Mouse (Mus musculus) spleen, postnatal 4 days (tissue): Measurements from ENCODE around the gene Notch4.
A peak's percentile ranks its signal among the peaks of the same experiment; 100 is the strongest.

Source experiments
- DNase-seq, 2 experiments: peaks; one replicate each; pipeline ENCODE4 v3.0.0; 2022; ENCODE audit warnings: low spot score in 2 of 2

Notch4 gene

DNA sequence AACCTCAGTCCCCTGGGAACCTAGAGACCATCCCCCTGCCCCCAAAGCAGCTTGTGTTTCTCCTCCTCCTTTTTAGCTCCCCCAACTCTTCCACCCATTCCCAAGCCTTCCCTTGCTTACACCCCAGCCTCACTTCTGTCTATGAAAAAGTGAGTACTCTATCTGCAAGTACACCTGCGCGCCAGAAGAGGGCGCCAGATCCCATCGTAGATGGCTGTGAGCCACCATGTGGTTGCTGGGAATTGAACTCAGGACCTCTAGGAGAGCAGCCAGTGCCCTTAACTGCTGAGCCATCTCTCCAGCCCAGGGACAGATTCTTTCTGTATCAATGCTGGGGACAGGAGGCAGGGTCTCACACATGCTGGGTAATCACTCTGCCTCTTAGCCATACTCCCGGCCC lies 7.8 kb downstream of the Notch4 start:
- DNase-seq: peak in 1 of 2 experiments; percentile 64

DNA sequence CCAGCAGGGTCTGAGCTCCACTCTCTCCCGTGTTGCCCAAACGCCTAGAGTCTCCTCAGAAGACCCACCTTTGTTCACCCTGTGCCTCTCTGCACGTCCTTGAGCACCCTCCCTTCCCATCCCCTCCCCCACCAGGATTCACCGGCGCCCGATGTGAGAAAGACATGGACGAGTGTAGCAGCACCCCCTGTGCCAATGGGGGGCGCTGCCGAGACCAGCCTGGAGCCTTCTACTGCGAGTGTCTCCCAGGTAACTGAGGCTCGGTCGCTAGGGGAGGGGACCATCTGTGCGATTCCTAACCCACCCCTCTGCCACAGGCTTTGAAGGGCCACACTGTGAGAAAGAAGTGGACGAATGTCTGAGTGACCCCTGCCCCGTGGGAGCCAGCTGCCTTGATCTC lies 8.3 kb downstream of the Notch4 start:
- peak in 1 of 2 experiments; percentile 64 for DNase-seq

DNA sequence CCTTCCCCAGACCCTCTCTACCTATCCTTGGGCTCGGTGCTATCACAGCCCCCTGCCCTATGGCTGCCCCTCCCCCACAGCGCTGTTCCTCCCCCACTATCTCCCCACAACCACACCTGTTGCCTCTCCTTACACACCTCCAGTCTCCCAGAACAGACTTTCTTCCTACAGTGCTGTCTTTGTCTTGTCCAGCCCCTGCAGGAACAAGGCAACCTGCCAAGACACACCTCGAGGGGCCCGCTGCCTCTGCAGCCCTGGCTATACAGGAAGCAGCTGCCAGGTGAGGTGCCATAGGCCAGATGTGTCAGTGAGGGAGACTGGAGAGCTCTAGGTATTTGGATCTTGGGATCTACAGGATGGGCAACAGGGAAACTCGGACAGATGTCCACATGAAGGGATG lies 12.5 kb downstream of the Notch4 start:
- DNase-seq: no peak

DNA sequence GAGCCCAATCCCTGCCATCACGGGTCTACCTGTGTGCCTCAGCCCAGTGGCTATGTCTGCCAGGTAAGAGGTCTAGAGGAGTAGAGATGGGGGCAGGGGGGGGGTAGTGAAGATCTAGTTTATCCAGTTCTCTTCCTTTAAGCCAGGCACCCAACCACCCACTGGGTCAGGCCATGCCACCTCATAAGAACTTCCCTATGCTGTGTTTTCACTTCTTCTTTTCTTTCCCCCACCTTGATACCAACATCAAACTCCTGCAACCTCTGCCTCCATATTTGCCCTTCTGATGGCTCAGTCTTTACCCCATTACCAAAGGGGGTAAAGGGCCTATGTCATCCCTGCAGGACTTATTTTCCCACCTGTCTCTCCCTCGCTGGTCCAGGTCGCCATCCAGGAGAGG lies 14.0 kb downstream of the Notch4 start:
- no peak for DNase-seq

DNA sequence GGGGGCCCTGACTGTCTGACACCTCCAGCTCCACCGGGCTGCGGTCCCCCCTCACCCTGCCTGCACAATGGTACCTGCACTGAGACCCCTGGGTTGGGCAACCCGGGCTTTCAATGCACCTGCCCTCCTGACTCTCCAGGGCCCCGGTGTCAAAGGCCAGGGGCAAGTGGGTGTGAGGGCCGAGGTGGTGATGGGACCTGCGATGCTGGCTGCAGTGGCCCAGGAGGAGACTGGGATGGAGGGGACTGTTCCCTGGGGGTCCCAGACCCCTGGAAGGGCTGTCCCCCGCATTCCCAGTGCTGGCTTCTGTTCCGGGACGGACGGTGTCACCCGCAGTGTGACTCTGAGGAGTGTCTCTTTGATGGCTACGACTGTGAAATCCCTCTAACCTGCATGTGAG lies 18.5 kb downstream of the Notch4 start:
- DNase-seq: no peak

DNA sequence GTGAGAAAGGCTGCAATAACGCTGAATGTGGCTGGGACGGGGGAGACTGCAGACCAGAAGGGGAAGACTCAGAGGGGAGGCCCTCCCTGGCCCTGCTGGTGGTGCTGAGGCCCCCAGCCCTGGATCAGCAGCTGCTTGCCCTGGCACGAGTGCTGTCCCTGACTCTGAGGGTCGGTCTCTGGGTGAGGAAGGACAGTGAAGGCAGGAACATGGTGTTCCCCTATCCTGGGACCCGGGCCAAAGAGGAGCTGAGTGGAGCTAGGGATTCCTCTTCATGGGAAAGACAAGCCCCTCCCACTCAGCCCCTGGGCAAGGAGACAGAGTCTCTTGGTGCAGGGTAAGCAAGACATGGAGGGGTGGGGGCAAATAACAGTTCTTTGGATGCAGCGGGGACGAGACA lies 19.3 kb downstream of the Notch4 start:
- no peak for DNase-seq

DNA sequence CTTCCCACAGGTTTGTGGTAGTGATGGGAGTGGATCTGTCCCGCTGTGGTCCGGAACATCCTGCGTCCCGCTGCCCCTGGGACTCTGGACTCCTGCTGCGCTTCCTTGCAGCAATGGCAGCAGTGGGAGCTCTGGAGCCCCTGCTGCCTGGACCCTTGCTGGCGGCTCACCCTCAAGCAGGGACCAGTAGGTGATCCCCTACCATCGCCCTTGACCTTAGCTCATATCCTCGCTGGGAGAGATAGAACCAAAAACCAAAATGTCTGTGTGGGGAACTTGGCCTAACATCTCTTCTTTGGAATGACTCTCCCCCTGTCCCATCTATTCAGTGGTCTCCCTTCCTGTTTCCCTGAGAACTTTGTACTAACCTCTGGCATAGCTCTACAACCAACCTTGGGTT lies 19.8 kb downstream of the Notch4 start:
- DNase-seq: no peak

DNA sequence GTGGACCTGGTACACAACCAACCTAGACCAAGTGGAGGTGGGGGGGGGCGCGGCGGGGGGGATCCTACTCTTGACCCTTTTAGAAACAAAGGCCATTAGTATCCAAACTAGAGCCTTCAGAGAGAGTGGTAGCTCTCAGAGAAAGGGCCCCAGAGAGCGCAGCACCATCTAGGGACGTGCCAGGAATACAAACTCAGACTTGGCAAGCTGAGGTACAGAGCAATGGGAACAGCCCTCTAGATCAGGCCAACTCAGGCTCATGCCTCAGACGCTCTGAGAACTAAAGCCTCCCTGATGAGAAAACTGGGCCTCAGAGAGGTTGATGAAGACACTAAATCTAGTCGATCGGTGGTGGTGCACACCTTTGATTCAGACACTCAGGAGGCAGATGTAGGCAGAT lies 21.1 kb downstream of the Notch4 start:
- no peak for DNase-seq

DNA sequence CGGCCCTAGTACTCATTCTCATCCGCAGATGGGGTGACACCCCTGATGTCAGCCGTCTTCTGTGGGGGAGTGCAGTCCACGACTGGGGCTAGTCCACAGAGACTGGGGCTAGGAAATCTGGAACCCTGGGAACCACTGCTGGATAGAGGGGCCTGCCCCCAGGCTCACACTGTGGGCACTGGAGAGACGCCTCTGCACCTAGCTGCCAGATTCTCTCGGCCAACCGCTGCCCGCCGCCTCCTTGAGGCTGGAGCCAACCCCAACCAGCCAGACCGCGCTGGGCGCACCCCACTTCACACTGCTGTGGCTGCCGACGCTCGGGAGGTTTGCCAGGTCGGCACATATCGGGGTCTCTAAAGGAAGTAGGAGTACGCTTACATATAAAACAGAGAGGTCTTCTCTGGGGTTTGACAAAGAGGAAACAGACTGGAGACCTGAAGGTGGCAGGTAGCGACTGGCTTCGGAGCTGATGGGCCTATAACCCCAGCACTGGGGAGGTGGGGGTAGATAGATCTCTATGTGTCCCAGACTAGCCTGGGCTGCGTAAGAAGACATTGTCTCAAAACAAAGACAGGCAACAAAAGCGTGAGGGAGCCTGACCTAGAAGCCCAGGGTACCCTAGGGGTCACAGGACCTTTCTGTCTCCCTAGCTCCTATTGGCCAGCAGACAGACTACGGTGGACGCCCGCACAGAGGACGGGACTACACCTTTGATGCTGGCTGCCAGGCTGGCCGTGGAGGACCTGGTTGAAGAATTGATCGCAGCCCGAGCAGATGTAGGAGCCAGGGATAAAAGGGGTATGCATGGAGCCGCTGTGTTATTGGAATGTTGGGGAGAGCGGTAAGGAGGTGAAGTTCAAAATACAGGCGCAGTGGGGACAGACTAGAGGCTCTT lies 22.1 kb downstream of the Notch4 start:
- DNase-seq: no peak

DNA sequence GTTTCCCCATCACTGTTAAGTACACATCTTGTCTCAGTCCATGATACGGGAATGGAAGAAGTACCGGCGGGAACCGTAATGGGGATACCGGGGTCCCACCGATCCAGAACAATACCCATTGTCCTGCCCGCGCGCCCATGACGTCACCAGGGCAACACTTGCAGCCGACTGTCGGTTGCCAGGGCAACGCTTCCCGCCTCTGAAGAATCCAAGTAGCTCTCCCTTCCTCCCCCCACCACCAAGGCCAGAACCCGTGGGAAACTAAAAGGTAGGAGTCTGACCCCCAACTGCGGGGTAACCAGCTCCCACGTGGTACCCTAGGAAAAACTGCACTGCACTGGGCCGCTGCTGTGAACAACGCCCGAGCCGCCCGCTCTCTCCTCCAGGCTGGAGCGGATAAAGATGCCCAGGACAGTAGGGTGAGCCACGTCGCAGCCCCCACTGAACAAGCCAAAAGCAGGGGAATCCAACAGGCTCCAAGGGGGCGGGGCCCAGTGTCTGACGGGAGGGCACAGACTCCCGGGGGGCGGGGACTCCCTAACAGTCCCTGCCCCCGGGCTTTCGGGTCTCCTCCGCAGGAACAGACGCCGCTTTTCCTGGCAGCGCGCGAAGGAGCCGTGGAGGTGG lies 22.8 kb downstream of the Notch4 start:
- DNase-seq: peak; percentile 82 to 91

DNA sequence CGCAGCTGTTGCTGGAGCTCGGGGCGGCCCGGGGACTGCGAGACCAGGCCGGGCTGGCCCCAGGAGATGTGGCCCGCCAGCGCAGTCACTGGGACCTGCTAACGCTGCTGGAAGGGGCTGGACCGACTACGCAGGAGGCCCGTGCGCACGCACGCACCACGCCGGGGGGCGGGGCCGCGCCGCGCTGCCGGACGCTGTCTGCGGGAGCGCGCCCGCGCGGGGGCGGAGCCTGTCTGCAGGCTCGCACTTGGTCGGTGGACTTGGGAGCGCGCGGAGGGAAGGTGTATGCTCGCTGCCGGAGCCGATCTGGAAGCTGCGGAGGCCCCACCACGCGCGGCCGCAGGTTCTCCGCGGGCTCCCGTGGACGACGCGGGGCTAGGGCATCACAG lies 23.3 kb downstream of the Notch4 start:
- peak; percentile 97 to 98 for DNase-seq

DNA sequence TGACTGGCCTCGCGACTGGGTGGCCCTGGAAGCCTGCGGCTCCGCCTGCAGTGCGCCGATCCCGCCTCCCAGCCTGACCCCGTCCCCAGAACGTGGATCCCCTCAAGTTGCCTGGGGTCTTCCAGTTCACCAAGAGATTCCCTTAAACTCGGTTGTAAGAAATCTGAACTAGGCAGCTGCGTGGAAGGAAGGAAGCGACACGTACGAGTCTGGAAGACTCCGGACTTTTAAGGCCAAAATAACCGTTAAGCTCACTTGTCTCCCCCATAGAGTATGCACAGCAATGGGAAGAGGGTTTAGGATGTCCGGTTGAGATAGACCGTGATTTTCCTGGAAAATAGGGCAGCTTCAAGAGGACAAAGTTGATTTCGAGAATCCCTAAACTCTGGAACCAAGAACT lies 23.7 kb downstream of the Notch4 start:
- no peak for DNase-seq

DNA sequence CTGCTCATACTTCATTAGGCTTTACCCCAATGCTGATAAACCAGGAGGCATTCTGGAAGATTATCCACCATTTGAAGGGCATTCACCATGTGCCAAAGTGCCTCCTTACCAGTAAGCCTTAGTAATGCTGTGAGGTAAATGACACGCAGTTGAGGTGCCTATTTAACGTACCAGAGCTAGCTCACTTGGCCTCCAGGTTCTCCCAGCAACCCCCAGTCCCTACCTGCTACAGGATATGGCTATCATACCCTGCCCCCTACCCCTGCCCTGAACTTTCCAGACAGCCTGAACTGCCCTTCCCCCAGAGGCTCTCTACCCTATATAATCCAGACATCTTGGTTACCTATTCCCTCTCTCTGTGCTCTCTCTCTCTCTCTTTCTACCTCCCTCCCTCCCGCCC lies 24.7 kb downstream of the Notch4 start:
- no peak for DNase-seq

DNA sequence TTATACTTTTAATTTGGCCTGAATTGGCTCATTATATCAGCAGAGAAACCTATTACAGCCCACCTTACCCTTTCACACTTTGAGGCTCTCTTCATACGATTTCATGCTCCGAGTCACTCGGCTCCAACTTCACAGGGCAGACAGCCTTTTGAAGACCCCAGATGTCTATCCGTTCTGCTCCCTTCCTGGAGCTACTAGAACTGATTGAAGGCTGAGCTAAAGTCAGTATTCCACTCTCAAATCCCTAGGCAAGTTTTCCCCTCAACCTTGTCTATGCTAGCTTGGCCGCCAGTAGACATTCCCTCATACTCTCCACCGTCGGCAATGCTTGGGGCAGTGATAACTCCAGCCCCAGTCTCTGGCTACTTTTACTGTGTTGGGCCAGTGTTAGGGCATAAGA lies 25.1 kb downstream of the Notch4 start:
- no peak for DNase-seq

DNA sequence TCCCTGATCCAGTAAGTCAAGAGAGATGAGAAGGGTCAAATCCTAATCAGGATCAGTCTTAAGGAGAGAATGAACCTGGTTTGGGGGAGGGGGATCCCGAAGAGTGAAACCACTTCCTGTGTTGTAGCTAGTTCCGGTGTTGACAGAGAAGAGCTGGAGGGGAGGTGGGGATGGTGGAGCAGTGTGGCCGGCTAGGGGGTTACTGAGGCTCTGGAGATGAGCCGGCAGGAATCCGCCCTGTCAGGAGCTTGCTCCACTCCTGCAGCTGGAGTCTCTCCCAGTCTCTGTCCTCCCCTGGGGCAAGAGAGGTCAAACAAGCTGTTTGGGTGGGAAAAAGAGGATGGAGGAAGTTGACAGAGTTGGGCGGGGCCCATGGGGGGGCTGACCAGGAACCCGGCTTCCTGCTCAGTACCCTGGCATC lies 25.6 kb downstream of the Notch4 start, which contains the start of gene Gpsm3:
Gpsm3 (plus strand) TSS at position 126 of the 421 bp plus-strand sequence.
- DNase-seq: peak; percentile 50 to 78

DNA sequence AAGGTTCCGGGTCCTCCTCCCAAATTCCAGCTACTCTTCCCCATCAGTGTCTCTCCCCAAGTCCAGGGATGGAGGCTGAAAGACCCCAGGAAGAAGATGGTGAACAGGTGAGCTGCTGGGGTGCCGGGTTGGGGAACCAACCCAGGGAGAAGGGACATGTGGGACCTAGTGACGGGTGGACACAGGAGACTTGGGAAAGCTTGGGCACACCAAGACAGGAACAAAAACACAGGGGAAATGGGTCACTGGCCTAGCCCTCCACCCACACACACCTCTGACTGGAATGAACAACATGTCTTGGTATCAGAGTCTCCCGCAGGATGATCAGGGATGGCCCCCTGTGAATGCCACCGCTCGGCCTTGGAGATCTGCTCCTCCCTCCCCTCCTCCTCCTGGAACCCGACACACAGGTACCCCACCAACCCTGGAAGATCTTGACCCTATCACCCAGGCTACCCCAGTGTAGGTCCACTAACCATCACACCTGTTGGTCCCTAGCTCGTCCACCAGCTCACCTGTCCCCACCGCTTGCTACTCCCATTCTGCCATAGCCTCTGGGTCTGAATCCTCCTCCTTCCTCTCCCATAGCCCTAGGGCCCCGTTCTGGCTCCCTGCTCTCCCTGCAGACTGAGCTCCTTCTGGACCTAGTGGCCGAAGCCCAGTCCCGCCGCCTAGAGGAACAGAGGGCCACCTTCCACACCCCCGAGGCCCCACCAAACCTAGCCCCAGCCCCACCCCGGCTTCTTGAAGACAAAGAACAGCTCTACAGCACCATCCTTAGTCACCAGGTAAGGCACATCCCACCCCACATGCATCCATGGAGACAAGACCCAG lies 26.3 kb downstream of the Notch4 start:
- DNase-seq: peak in 1 of 2 experiments; percentile 72

DNA sequence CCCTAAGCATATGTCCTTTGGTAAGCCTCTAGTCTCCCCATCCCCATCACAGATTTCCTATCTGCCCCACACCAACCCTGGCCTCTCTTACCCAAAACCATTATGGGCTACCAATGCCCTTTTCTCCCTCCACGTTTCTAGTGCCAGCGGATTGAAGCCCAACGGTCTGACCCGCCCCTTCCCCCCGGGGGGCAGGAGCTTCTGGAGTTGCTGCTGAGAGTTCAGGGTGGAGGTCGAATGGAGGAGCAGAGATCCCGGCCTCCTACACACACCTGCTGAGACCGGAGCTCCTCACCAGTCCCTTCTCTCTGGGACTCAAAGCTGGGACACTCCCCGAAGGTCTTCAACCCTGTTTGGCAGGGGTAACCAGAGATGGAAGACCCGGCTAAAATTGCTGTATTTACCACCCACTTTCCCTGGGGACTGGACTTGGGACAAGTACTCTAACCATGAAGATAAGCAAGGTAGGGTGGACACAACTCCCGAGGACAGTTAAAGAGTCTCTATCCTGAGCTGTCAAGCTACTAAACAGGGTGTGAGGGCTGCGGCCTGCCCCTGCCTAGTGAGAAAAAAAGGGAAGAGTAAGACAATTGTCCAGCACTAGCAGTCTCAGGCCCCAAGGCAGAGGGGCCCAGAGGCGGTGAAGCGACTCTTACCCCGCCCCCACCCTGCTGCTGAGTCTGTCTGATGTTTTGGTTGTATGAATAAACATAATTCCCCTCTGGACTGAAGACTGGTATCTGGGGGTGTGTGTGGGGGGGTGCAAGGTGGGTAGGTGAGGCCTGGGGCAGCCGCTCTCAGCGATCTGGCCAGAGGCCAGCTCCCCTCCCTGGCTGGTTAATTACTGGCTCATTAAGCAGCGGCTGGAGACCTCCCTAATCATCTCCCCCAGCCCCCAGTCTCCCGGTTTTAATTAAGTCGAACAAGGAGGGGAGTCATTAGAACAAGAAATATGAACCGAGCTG lies 27.2 kb downstream of the Notch4 start, which contains the start of gene Pbx2:
Pbx2 (plus strand) TSS at position 238 of the 965 bp plus-strand sequence.
- peak in 1 of 2 experiments; percentile 75 for DNase-seq

DNA sequence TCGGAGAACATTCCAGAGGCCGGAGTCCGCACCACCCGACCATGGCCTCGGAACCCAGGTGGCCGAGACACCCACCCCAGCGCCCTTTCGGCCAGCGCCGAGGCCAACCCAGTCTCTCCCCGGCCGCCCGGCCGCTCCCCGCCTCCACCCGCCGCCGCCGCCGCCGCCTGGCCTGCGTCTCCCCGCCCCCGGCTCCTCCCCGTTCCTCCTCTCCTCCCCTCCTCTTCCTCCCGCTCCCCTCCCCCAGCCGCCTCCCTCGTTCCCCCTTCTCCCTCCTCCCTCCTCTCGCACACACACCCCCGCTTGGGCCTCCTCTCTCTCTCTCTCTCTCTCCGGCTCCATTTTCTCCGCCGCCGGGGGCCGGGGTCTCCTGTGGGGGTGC lies 27.9 kb downstream of the Notch4 start:
- DNase-seq: peak; percentile 90 to 95

DNA sequence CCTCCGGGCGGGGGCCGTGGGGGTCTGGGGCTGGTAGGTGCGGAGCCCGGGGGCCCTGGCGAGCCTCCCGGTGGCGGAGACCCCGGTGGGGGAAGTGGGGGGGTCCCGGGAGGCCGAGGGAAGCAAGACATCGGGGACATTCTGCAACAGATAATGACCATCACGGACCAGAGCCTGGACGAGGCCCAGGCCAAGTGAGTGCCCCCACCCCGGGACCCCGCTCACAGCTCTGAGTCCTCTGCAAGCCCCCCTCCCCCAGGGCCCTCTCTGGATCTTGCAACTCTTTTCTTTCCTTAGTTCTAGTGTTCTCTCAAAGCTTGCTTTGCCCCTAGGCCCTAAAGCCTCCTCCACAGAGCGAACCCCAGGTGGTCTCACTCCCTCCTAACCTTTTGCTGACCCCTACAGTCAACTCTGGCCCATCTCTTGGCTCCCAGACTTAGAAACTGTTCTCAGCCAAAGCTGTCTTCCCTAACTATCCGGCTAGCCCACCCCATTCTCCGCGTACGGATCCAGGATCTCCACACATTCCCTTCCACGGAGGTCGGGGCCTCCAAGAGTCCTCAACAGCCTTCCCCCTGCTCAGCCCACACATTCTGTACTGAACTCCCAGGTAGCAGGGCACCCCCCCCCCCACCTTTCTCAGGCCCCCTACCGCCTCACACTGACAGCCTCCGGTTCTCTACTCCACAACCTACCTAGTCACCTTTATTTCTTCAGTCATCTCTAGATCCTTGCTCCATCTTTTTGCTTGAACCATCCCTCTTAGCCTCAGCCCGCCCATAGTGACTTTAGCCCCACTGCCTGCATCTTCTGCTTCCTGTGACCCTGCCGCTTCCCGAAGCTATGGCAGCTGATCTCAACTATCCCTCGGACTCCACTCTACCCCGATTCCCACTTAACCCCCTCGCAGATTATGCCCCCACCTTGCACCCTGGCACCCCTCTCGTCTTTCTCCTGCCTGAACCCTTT lies 28.8 kb downstream of the Notch4 start:
- peak in 1 of 2 experiments; percentile 68 for DNase-seq
